23 mouse cellular contexts compared by ENCODE assay signal in the genomic region with DNA sequence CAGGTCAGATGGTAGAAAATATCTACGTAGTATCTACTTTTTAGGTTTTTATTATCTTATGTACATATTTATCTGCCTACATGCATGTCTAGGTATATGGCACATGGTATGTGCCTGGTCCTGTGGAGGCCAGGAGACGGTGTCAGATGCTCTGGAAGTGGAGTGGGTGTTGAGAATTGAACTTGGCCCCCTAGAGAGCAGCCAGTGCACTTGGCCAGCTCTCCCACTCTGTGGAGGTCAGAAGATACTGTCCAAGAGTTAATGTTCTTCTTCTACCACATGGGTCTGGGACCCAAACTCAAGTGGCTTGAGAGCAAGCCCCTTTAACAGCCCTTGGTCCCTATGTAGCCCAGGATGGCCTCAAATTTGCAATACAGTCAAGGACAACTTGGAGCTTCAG. TPM values are rescaled to one million over a fixed set of nuclear protein-coding genes. Genes with fewer than 3 reads are reported as not detected.
A peak's percentile ranks its signal among the peaks of the same experiment; 100 is the strongest.
DNase-seq lines count a peak whose midpoint lies in the region; ATAC-seq lines count a peak whose summit lies in the region.
"Had no signal": no experiment of that assay in that cellular context is flagged by ENCODE, and none has a peak within 500 bp of the region (broad histone marks: within the 10 kb centered on the region; RNA-seq: fewer than 3 reads in every experiment).

No protein-coding gene starts in this region.

- H3K27me3 ChIP-seq in kidney, embryonic 16.5 days (ENCODE audit: insufficient read depth, low read length): no peaks in the 10 kb centered on the region
- no peaks in the 10 kb centered on the region for H3K27me3 ChIP-seq in neural tube, embryonic 12.5 days (replicated peaks)
- no peaks in the 10 kb centered on the region for H3K27me3 ChIP-seq in neural tube, embryonic 15.5 days (replicated peaks)
- H3K27me3 ChIP-seq: embryonic facial prominence, embryonic 12.5 days; embryonic facial prominence, embryonic 15.5 days; forebrain, embryonic 12.5 days had no signal

- no peak overlapping the region for H3K4me2 ChIP-seq in kidney, embryonic 16.5 days (replicated peaks; ENCODE audit: low read depth, low read length)
- no peak overlapping the region for H3K4me2 ChIP-seq in neural tube, embryonic 12.5 days (replicated peaks)
- no peak overlapping the region for H3K4me2 ChIP-seq in neural tube, embryonic 15.5 days
- H3K4me2 ChIP-seq: embryonic facial prominence, embryonic 12.5 days; embryonic facial prominence, embryonic 15.5 days; forebrain, embryonic 12.5 days had no signal

- no peak overlapping the region for H3K27ac ChIP-seq in kidney, embryonic 16.5 days (ENCODE audit: low read length)
- no peak overlapping the region for H3K27ac ChIP-seq in neural tube, embryonic 12.5 days
- H3K27ac ChIP-seq in neural tube, embryonic 15.5 days (replicated peaks): no peak overlapping the region
- H3K27ac ChIP-seq: embryonic facial prominence, embryonic 12.5 days; embryonic facial prominence, embryonic 15.5 days; forebrain, embryonic 10.5 days; forebrain, embryonic 12.5 days had no signal

- no peaks in the 10 kb centered on the region for H3K9me3 ChIP-seq in kidney, embryonic 16.5 days (ENCODE audit: low read length)
- no peaks in the 10 kb centered on the region for H3K9me3 ChIP-seq in neural tube, embryonic 12.5 days
- no peaks in the 10 kb centered on the region for H3K9me3 ChIP-seq in neural tube, embryonic 15.5 days (replicated peaks)
- H3K9me3 ChIP-seq: embryonic facial prominence, embryonic 12.5 days; embryonic facial prominence, embryonic 15.5 days; forebrain, embryonic 10.5 days; forebrain, embryonic 12.5 days had no signal

- H3K36me3 ChIP-seq in kidney, embryonic 16.5 days (ENCODE audit: insufficient read depth, low read length): peaks cover 48% of the 10 kb centered on the region
- peaks cover 44% of the 10 kb centered on the region for H3K36me3 ChIP-seq in neural tube, embryonic 12.5 days
- peaks cover 49% of the 10 kb centered on the region for H3K36me3 ChIP-seq in neural tube, embryonic 15.5 days

- peak; percentile 40 for DNase-seq in kidney, adult 11 months
- DNase-seq in kidney, adult 9 months: peak; percentile 16
- no peak for DNase-seq in kidney, postnatal 10 days
- DNase-seq: adrenal gland, adult 2 months; adrenal gland, postnatal 10 days; adrenal gland, postnatal 25 days; cerebellum, adult 11 months; cerebellum, adult 18-20 months; cerebellum, adult 8-10 months; cerebellum, adult 9-11 months; cerebellum, postnatal 14 days; cerebellum, postnatal 36 days; embryo, embryonic 11 days had no signal

- H3K4me1 ChIP-seq in kidney, embryonic 16.5 days (ENCODE audit: insufficient read depth, low read length): peaks cover 5% of the 10 kb centered on the region
- peaks cover 15% of the 10 kb centered on the region for H3K4me1 ChIP-seq in neural tube, embryonic 12.5 days
- H3K4me1 ChIP-seq in neural tube, embryonic 15.5 days: peaks cover 24% of the 10 kb centered on the region

- H3K9ac ChIP-seq in kidney, embryonic 16.5 days (replicated peaks; ENCODE audit: low read length): no peak overlapping the region
- 0 out of 2 replicates have a peak overlapping the region, but pooled peaks have one; percentile 26 for H3K9ac ChIP-seq in neural tube, embryonic 12.5 days
- H3K9ac ChIP-seq in neural tube, embryonic 15.5 days (replicated peaks): no peak overlapping the region
- H3K9ac ChIP-seq: embryonic facial prominence, embryonic 12.5 days; embryonic facial prominence, embryonic 15.5 days; forebrain, embryonic 12.5 days had no signal

- 98% methylated on average over 2 of the region's 2 CpGs for WGBS in kidney, embryonic 16.5 days
- 94% methylated on average over 2 of the region's 2 CpGs for WGBS in neural tube, embryonic 12.5 days
- 98% methylated on average over 2 of the region's 2 CpGs for WGBS in neural tube, embryonic 15.5 days

- no peak overlapping the region for H3K4me3 ChIP-seq in kidney, embryonic 16.5 days (ENCODE audit: low read length)
- H3K4me3 ChIP-seq in neural tube, embryonic 12.5 days: no peak overlapping the region
- H3K4me3 ChIP-seq in neural tube, embryonic 15.5 days (replicated peaks): no peak overlapping the region
- H3K4me3 ChIP-seq: embryonic facial prominence, embryonic 12.5 days; embryonic facial prominence, embryonic 15.5 days; erythroblast, embryonic 14.5 days; forebrain, embryonic 10.5 days; forebrain, embryonic 12.5 days had no signal

- no peak for ATAC-seq in kidney, embryonic 16.5 days (ENCODE audit: low FRiP score, low TSS enrichment)
- ATAC-seq in neural tube, embryonic 12.5 days (ENCODE audit: low FRiP score, low read depth): no peak
- no peak for ATAC-seq in neural tube, embryonic 15.5 days (ENCODE audit: low FRiP score)
- ATAC-seq: forebrain, embryonic 14.5 days; forebrain, embryonic 16.5 days had no signal

RNA-seq across cellular contexts. Expression of a gene that starts 3.9 kb away (rescaled TPM):
- 355 and 371 TPM in 2 replicates for polyA plus RNA-seq in kidney, embryonic 16.5 days (2015; fragmentation: Nextera tagmentation; extraction: Ambion mirVana)
- 345 and 349 TPM in 2 replicates for polyA plus RNA-seq in neural tube, embryonic 12.5 days (2016; fragmentation: Nextera tagmentation; extraction: Ambion mirVana)
- 284 and 296 TPM in 2 replicates for polyA plus RNA-seq in neural tube, embryonic 15.5 days (2015; fragmentation: Nextera tagmentation; extraction: Ambion mirVana)

RNA-seq across cellular contexts. Expression of a gene that starts 11.7 kb away (rescaled TPM):
- 56.3 and 57.0 TPM in 2 replicates for polyA plus RNA-seq in kidney, embryonic 16.5 days (2015; fragmentation: Nextera tagmentation; extraction: Ambion mirVana)
- 49.5 and 50.8 TPM in 2 replicates for polyA plus RNA-seq in neural tube, embryonic 12.5 days (2016; fragmentation: Nextera tagmentation; extraction: Ambion mirVana)
- 32.2 and 36.3 TPM in 2 replicates for polyA plus RNA-seq in neural tube, embryonic 15.5 days (2015; fragmentation: Nextera tagmentation; extraction: Ambion mirVana)

RNA-seq across cellular contexts. Expression of a gene that starts 14.6 kb away (rescaled TPM):
- polyA plus RNA-seq in kidney, embryonic 16.5 days (2015; fragmentation: Nextera tagmentation; extraction: Ambion mirVana): 5.8 and 6.0 TPM in 2 replicates
- polyA plus RNA-seq in neural tube, embryonic 12.5 days (2016; fragmentation: Nextera tagmentation; extraction: Ambion mirVana): 4.7 and 4.8 TPM in 2 replicates
- 4.3 and 4.5 TPM in 2 replicates for polyA plus RNA-seq in neural tube, embryonic 15.5 days (2015; fragmentation: Nextera tagmentation; extraction: Ambion mirVana)

RNA-seq across cellular contexts. Expression of a gene that starts 24.4 kb away (rescaled TPM):
- polyA plus RNA-seq in kidney, embryonic 16.5 days (2015; fragmentation: Nextera tagmentation; extraction: Ambion mirVana): 38.8 and 45.7 TPM in 2 replicates
- polyA plus RNA-seq in neural tube, embryonic 12.5 days (2016; fragmentation: Nextera tagmentation; extraction: Ambion mirVana): 13.1 and 13.5 TPM in 2 replicates
- polyA plus RNA-seq in neural tube, embryonic 15.5 days (2015; fragmentation: Nextera tagmentation; extraction: Ambion mirVana): 23.8 and 25.3 TPM in 2 replicates
- polyA plus RNA-seq: erythroblast, embryonic 14.5 days had no signal

RNA-seq across cellular contexts. Expression of a gene that starts 26.4 kb away (rescaled TPM):
- 41.3 and 44.1 TPM in 2 replicates for polyA plus RNA-seq in kidney, embryonic 16.5 days (2015; fragmentation: Nextera tagmentation; extraction: Ambion mirVana)
- polyA plus RNA-seq in neural tube, embryonic 12.5 days (2016; fragmentation: Nextera tagmentation; extraction: Ambion mirVana): 26.9 and 36.5 TPM in 2 replicates
- polyA plus RNA-seq in neural tube, embryonic 15.5 days (2015; fragmentation: Nextera tagmentation; extraction: Ambion mirVana): 31.0 and 39.5 TPM in 2 replicates
